Mouse (Mus musculus): Measurements from ENCODE around the gene Slc34a3.
A peak's percentile ranks its signal among the peaks of the same experiment; 100 is the strongest.

The Slc34a3 gene

GRCm38 (mm10) chr2:25224766-25225752 is 9.1 kb downstream of the Slc34a3 start:
- peak; percentile 97 for DNase-seq (ENCODE audit: low read depth)

GRCm38 (mm10) chr2:25224492-25224765 is 9.7 kb downstream of the Slc34a3 start, which contains the start of gene Tubb4b:
Gene Tubb4b (minus strand): TSS chr2:25224702.
- no peak for DNase-seq (ENCODE audit: low read depth)

- peak; percentile 79 for DNase-seq (ENCODE audit: low read depth)
These were observed 10.3 kb downstream of the Slc34a3 start for GRCm38 (mm10) chr2:25223681-25224491.

GRCm38 (mm10) chr2:25221331-25221772 is 12.8 kb downstream of the Slc34a3 start:
- no peak for DNase-seq (ENCODE audit: low read depth)

- no peak for DNase-seq (ENCODE audit: low read depth)
These were observed 15.7 kb downstream of the Slc34a3 start, which contains the start of gene Fam166a for GRCm38 (mm10) chr2:25218445-25218844. Gene Fam166a (plus strand): TSS chr2:25218745.

- DNase-seq (ENCODE audit: low read depth) = no peak
These were observed 16.5 kb downstream of the Slc34a3 start for GRCm38 (mm10) chr2:25217666-25218065.

GRCm38 (mm10) chr2:25214444-25214843 is 19.7 kb downstream of the Slc34a3 start, which contains the start of gene Stpg3:
Gene Stpg3 (minus strand): TSS chr2:25214637.
- DNase-seq (ENCODE audit: low read depth) = no peak

GRCm38 (mm10) chr2:25213266-25213865 is 20.8 kb downstream of the Slc34a3 start:
- DNase-seq (ENCODE audit: low read depth) = no peak

GRCm38 (mm10) chr2:25211121-25211670 is 23.0 kb downstream of the Slc34a3 start, which contains the start of gene Nelfb:
Gene Nelfb (minus strand): TSS chr2:25211489.
- DNase-seq (ENCODE audit: low read depth) = peak; percentile 93

GRCm38 (mm10) chr2:25210686-25211085 is 23.5 kb downstream of the Slc34a3 start:
- DNase-seq (ENCODE audit: low read depth) = no peak

- no peak for DNase-seq (ENCODE audit: low read depth)
These were observed 26.6 kb downstream of the Slc34a3 start for GRCm38 (mm10) chr2:25207593-25207992.

GRCm38 (mm10) chr2:25203631-25204214 is 30.4 kb downstream of the Slc34a3 start:
- no peak for DNase-seq (ENCODE audit: low read depth)

GRCm38 (mm10) chr2:25200631-25201030 is 33.5 kb downstream of the Slc34a3 start:
- DNase-seq (ENCODE audit: low read depth) = no peak

GRCm38 (mm10) chr2:25197946-25198345 is 36.2 kb downstream of the Slc34a3 start:
- no peak for DNase-seq (ENCODE audit: low read depth)

GRCm38 (mm10) chr2:25197191-25197590 is 37.0 kb downstream of the Slc34a3 start:
- DNase-seq (ENCODE audit: low read depth) = no peak

GRCm38 (mm10) chr2:25196172-25196954 is 37.8 kb downstream of the Slc34a3 start, which contains the start of gene Tor4a:
Gene Tor4a (minus strand): TSS chr2:25196886.
- DNase-seq (ENCODE audit: low read depth) = peak; percentile 72

GRCm38 (mm10) chr2:25195211-25196156 is 38.7 kb downstream of the Slc34a3 start:
- DNase-seq (ENCODE audit: low read depth) = no peak

GRCm38 (mm10) chr2:25194486-25195171 is 39.5 kb downstream of the Slc34a3 start:
- no peak for DNase-seq (ENCODE audit: low read depth)

GRCm38 (mm10) chr2:25194006-25194405 is 40.2 kb downstream of the Slc34a3 start:
- no peak for DNase-seq (ENCODE audit: low read depth)
